Mouse (Mus musculus) stomach, postnatal 0 days (tissue): ENCODE measurements at regions not wholly inside any gene's neighbourhood (a gene's known extent, or its start where the extent isn't known, plus 50 kb on each side); places are given as distances from the start of the nearest gene placed in this dataset.

Source experiments
- CTCF ChIP-seq: IDR thresholded peaks from 2 replicates; pipeline ENCODE4 v1.5.1; 2016; ENCODE audit warnings: antibody characterized with exemption, low read depth, mild to moderate bottlenecking, moderate library complexity
- EP300 ChIP-seq: optimal IDR thresholded peaks from 2 replicates; pipeline ENCODE3; 2016; ENCODE audit warnings: antibody characterized with exemption

DNA sequence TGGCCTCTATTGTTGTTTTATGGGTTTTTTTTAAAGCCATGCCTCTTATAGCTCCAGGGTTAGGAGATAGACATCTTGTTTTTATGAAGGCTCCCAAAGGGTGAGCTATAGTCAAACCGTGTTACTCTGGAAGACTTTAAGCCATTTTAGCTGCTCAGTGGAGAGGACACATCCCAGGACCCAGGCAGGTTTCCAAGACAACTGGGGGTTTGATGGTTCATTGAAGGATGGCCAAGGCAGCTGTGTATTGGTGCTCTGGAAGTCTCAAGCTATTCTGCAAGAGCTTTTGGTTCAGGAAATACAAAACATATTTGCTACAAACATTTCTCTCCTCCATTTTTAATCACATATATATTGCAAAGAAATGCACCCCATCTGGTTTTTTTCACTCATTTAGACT lies 708.7 kb downstream of the Gm826 start:
- TF ChIP-seq CTCF: no peak
- no peak for TF ChIP-seq EP300
